ENCODE assay signal across 25 mouse cellular contexts in the genomic region with DNA sequence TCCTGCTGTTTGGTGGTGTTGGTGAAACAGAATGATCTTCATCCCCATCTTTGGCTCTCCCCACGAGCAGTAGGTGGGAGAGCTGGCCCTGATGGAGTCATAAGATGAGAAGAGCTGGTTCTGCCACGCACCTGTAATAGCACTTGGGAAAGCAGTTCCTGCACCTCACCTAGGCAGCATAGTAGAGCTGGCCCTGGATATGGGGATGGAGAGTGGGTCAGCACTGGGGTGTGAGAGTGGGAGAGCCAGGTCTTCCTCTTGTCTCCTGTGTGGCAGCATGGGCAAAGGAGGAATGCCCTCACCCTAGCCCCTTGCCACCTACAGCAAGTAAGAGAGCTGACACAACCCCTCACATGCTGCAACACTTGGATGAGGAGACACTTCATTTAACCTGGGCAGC. TPM values are rescaled to one million over a fixed set of nuclear protein-coding genes. Genes with fewer than 3 reads are reported as not detected.
DNase-seq lines count a peak whose midpoint lies in the region; ATAC-seq lines count a peak whose summit lies in the region.
"Had no signal": no experiment of that assay in that cellular context is flagged by ENCODE, and none has a peak within 500 bp of the region (broad histone marks: within the 10 kb centered on the region; RNA-seq: fewer than 3 reads in every experiment).

No protein-coding gene starts in this region.

- peak; percentile 78 for DNase-seq in heart, adult 11 months
- DNase-seq in heart, postnatal 36 days, result no peak
- peak; percentile 7 to 50 for DNase-seq in spleen, postnatal 4 days (ENCODE audit: low spot score in 2 of 2)
- DNase-seq in spleen, postnatal 36 days (ENCODE audit: low spot score in 2 of 2), result no peak
- DNase-seq in cerebellum, adult 9-11 months, result no peak
- DNase-seq: adrenal gland, adult 2 months; adrenal gland, adult 8-10 months; adrenal gland, postnatal 10 days; adrenal gland, postnatal 14 days; adrenal gland, postnatal 25 days; adrenal gland, postnatal 36 days; B cell, adult 2 months; cerebellum, adult 11 months; cerebellum, adult 11-12 months; cerebellum, adult 18-20 months had no signal

- 0 out of 2 replicates have a peak, but pooled peaks have one; percentile 17 for ATAC-seq in monocyte, adult 5-6 weeks (replicated peaks; ENCODE audit: insufficient number of reproducible peaks, low FRiP score, low TSS enrichment, poor library complexity, severe bottlenecking)
- ATAC-seq: activated CD4-positive, CD25-positive, alpha-beta regulatory T cell, adult 4 months; CD4-positive, CD25-positive, alpha-beta regulatory T cell, adult 4 months; Patski had no signal

- intact Hi-C loops in heart, postnatal 36 days (cut with DNase I), result no loop called here

RNA-seq across cellular contexts. Expression of gene Olfr911-ps1, which starts 9.0 kb away (rescaled TPM):
- total RNA-seq in heart, postnatal 36 days (2021), result not detected
- total RNA-seq in monocyte, adult 5-6 weeks (2017), result not detected in 3 replicates
- total RNA-seq: adrenal gland, adult 18-20 months; adrenal gland, adult 2 months; adrenal gland, adult 8-10 months; adrenal gland, postnatal 10 days; adrenal gland, postnatal 14 days; adrenal gland, postnatal 25 days; adrenal gland, postnatal 36 days; adrenal gland, postnatal 4 days; CH12.LX; ES-E14; MEL had no signal

RNA-seq across cellular contexts. Expression of gene Olfr907, which starts 16.8 kb away (rescaled TPM):
- not detected for total RNA-seq in heart, postnatal 36 days (2021)
- total RNA-seq in monocyte, adult 5-6 weeks (2017), result not detected in 3 replicates
- total RNA-seq: adrenal gland, adult 18-20 months; adrenal gland, adult 2 months; adrenal gland, adult 8-10 months; adrenal gland, postnatal 10 days; adrenal gland, postnatal 14 days; adrenal gland, postnatal 25 days; adrenal gland, postnatal 36 days; adrenal gland, postnatal 4 days; CH12.LX; ES-E14; MEL had no signal

RNA-seq across cellular contexts. Expression of gene Olfr910, which starts 25.3 kb away (rescaled TPM):
- not detected for total RNA-seq in heart, postnatal 36 days (2021)
- not detected in 3 replicates for total RNA-seq in monocyte, adult 5-6 weeks (2017)
- total RNA-seq: adrenal gland, adult 18-20 months; adrenal gland, adult 2 months; adrenal gland, adult 8-10 months; adrenal gland, postnatal 10 days; adrenal gland, postnatal 14 days; adrenal gland, postnatal 25 days; adrenal gland, postnatal 36 days; adrenal gland, postnatal 4 days; CH12.LX; ES-E14; MEL had no signal

RNA-seq across cellular contexts. Expression of gene Olfr906, which starts 25.5 kb away (rescaled TPM):
- not detected for total RNA-seq in heart, postnatal 36 days (2021)
- total RNA-seq in monocyte, adult 5-6 weeks (2017), result not detected in 3 replicates
- total RNA-seq: adrenal gland, adult 18-20 months; adrenal gland, adult 2 months; adrenal gland, adult 8-10 months; adrenal gland, postnatal 10 days; adrenal gland, postnatal 14 days; adrenal gland, postnatal 25 days; adrenal gland, postnatal 36 days; adrenal gland, postnatal 4 days; CH12.LX; ES-E14; G1E; MEL had no signal

RNA-seq across cellular contexts. Expression of gene Olfr905, which starts 41.4 kb away (rescaled TPM):
- not detected for total RNA-seq in heart, postnatal 36 days (2021)
- not detected in 3 replicates for total RNA-seq in monocyte, adult 5-6 weeks (2017)
- total RNA-seq: adrenal gland, adult 2 months; adrenal gland, postnatal 10 days; adrenal gland, postnatal 14 days; adrenal gland, postnatal 25 days; CH12.LX; ES-E14; MEL had no signal

Comparison
In these comparisons a context has a peak if more than half of its experiments do, and no peak if none do; other contexts are left out.
1. DNase-seq: peak in heart, adult 11 months (single experiment) and spleen, postnatal 4 days (2 of 2); none in heart, postnatal 36 days (0 of 2), spleen, postnatal 36 days (0 of 2) and cerebellum, adult 9-11 months (single experiment).